Mouse (Mus musculus): ENCODE data around the gene Rsrp1.

Rsrp1 gene

GRCm38 (mm10) chr4:134922111-134922924, 1.1 kb upstream of the Rsrp1 start:
- in situ Hi-C loops (cut with MseI, MboI), result no loop called here

GRCm38 (mm10) chr4:134922925-134923244, 507 bp upstream of the Rsrp1 start:
- in situ Hi-C loops (cut with MseI, MboI), result no loop called here

- in situ Hi-C loops (cut with MseI, MboI), result no loop called here
Observed at GRCm38 (mm10) chr4:134924019-134924741, 788 bp downstream of the Rsrp1 start.

- in situ Hi-C loops (cut with MseI, MboI), result no loop called here
Observed at GRCm38 (mm10) chr4:134925206-134925605, 1.8 kb downstream of the Rsrp1 start.

GRCm38 (mm10) chr4:134927815-134928463, 4.5 kb downstream of the Rsrp1 start:
- in situ Hi-C loops (cut with MseI, MboI), result no loop called here

- in situ Hi-C loops (cut with MseI, MboI), result no loop called here
Observed at GRCm38 (mm10) chr4:134928464-134928836, 5.1 kb downstream of the Rsrp1 start.

- in situ Hi-C loops (cut with MseI, MboI), result no loop called here
Observed at GRCm38 (mm10) chr4:134929536-134929935, 6.1 kb downstream of the Rsrp1 start.

GRCm38 (mm10) chr4:134930190-134930589, 6.8 kb downstream of the Rsrp1 start:
- in situ Hi-C loops (cut with MseI, MboI), result no loop called here

GRCm38 (mm10) chr4:134930684-134931481, 7.5 kb downstream of the Rsrp1 start, which contains the start of gene Syf2:
Gene Syf2 (plus strand): TSS chr4:134930898.
- in situ Hi-C loops (cut with MseI, MboI), result no loop called here

- in situ Hi-C loops (cut with MseI, MboI), result no loop called here
Observed at GRCm38 (mm10) chr4:134937240-134938176, 14.1 kb downstream of the Rsrp1 start.

GRCm38 (mm10) chr4:134939900-134940299, 16.5 kb downstream of the Rsrp1 start:
- in situ Hi-C loops (cut with MseI, MboI), result no loop called here

- in situ Hi-C loops (cut with MseI, MboI), result no loop called here
Observed at GRCm38 (mm10) chr4:134943758-134944538, 20.6 kb downstream of the Rsrp1 start.

- in situ Hi-C loops (cut with MseI, MboI), result no loop called here
Observed at GRCm38 (mm10) chr4:134946024-134946744, 22.8 kb downstream of the Rsrp1 start.

- in situ Hi-C loops (cut with MseI, MboI), result no loop called here
Observed at GRCm38 (mm10) chr4:134950518-134951091, 27.2 kb downstream of the Rsrp1 start.

GRCm38 (mm10) chr4:134954461-134954860, 31.1 kb downstream of the Rsrp1 start:
- in situ Hi-C loops (cut with MseI, MboI), result no loop called here

- in situ Hi-C loops (cut with MseI, MboI), result no loop called here
Observed at GRCm38 (mm10) chr4:134955196-134955595, 31.8 kb downstream of the Rsrp1 start.

- in situ Hi-C loops (cut with MseI, MboI), result no loop called here
Observed at GRCm38 (mm10) chr4:134955845-134956244, 32.5 kb downstream of the Rsrp1 start.

GRCm38 (mm10) chr4:134956328-134956727, 32.9 kb downstream of the Rsrp1 start:
- in situ Hi-C loops (cut with MseI, MboI), result no loop called here
